Mouse (Mus musculus) E14TG2a.4 (cell line): Measurements from ENCODE around the gene Emsy.

Experiments used
- CTCF ChIP-seq: conservative IDR thresholded peaks from 2 replicates; pipeline ENCODE4 v1.5.1; 2014; ENCODE audit warnings: low read length
- POU5F1 ChIP-seq: IDR thresholded peaks from 2 replicates; pipeline ENCODE4 v1.6.1; 2014; ENCODE audit warnings: low read length, borderline replicate concordance

GRCm38 (mm10) chr7:98581266-98581665 is 75.3 kb downstream of the Emsy start:
- TF ChIP-seq CTCF (no peak), POU5F1 (no peak)
